Mouse (Mus musculus) retina, embryonic 14.5 days (tissue): ENCODE data around the gene Cdh15.

Experiments used
- DNase-seq: peaks from one replicate; pipeline ENCODE4 v3.0.0-alpha.2; 2015; ENCODE audit warnings: low spot score

Gene Cdh15

DNA sequence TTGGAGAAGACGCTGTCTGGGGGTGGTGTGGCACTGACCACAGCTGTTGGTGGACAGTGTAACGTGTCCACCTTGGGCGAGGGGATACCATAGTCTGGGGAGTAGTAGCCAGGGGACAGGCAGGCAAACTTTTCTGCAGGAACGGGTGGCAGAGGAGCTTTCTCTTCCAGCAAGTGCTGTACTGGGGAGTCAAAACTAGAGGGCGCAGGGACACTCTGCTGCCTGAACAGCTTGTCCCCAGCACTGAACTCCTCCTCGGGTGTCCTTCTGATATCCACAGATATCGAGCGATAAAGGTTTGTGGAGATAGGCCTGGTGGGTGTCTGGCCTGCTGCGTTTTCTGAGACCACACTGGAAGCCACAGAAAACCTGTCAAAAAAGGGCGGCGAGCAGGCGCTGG is 43.7 kb downstream of the Cdh15 start:
- no peak for DNase-seq

DNA sequence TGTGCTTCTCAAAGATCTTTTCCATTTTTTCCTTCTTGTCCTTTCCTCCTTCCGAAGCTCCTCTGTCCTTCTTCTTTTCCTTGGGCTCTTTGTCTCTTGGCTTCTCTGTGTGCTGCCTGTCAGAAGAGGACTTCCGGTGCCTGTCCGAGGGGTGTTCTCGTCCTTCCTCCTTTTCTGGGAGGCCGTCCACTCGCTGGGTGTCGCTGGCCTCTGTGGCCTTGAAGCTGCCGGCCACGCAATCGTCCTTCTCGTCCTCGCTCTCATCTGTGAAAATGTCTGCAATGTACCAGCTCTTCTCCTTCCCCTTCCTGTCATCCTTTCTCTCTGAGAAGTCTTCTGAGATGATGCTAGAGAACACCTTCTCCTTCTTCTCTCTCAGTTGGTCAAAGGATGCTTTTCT is 45.7 kb downstream of the Cdh15 start:
- DNase-seq, result no peak

DNA sequence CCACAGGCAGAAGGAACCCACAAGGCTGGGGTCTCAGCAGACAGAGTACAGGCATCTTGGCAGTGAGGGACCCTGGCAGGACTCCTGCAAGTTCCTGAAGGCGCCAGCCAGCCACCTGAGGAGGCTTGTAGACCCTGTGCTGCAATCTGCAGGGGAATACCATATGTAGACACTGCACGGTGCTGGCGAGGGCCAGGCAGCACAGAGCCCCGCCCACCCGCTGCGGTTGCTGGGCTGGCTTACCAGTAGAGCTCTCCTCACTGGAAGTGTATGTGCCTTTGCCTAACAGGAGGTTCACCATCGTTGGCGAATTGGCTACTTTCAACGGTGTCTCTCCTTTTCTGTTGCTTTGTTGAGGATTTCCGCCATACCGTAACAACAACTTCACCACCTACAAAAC is 48.6 kb downstream of the Cdh15 start:
- no peak for DNase-seq

DNA sequence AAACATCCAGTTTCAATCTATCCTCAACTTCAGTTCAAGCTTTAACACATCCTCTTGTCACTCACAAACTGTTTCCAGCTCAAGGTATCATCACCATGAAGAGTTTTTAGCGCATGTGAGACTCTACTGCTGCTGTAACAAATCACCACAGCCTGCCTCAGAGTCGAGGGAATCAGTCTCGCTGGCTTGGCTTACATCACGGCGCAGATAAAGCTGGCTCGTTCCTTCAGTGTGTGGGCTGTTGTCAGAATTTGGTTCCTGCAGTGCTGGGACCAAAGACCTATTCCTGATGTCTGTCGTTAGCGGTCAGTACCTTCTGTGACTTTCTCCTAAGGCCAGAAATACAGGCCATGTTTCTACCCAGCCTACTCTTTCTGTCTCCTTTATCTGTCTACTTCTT is 49.4 kb downstream of the Cdh15 start:
- DNase-seq, result no peak

DNA sequence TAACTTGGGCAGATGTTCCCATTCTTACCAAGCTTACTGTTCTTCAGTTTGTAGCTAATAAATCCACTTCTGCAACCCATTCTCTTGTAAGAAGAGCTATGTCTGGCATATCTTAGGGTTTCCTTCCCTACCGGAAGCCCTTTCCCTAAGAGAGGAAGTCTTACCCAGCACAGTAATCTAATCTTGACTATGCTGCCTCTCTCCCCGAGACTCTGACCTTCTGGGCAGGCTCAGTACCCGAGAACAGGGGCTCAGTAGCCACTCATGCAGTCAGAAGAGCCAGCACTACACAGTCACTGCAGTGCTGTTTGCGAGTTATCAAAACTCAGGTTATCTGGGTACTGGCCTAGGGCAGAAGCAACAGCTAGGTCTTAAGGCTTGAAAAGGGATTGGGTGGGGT is 50.3 kb downstream of the Cdh15 start:
- DNase-seq, result no peak

DNA sequence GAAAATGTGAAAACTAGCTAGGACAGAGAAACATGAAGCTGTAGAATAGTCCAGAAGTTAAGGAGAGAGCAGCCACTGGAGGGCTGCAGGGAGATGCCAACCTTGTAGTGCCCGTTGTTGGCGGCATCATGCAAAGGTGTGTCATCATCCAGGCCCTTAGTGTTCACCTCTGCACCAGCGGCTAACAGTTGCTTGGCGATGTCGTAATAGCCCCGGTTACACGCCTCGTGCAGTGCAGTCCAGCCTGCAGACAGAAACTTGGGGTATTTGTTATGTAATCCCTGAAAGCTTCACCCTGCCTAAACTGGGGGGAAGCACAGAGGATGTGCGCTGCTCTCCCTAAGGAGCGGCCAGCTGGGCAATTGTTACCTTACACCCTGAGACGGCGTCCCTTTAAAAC is 50.7 kb downstream of the Cdh15 start:
- DNase-seq, result no peak

DNA sequence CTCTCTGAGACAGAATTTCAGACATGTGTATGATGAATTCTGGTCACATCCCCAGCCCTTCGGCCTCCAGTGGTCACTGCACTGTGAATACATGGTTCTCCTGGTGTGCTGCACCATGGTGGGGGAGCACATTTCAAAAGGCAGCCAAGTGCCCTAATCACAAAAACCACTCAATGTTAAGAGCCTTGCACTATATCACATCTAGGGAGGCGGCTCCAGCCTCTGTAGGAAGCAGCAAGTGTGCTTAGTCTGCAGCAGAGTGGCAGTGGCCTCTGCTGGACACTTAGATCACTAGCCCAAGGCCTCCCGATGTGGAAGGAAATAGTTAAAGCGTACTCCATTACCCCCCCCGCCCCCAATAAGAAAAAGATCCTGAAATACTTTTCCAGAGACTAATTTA is 51.3 kb downstream of the Cdh15 start:
- no peak for DNase-seq

DNA sequence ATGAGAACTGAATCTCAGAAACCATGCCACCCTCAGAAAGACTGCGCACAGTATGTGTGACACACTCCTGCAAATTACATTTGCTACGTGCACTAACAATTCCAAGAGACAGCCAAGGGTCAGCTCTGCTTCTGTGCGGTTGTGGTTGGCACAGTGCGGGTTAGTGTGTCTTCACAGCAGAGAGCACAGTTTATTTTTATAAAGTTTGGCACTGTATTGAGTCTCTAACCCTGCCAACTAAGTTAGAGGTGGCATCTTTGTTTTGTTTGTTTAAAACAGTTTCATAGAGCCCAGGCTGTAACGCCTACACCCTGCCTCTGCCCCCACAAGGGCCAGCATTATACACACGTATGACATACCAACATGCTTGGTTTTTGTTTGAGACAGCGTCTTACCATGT is 53.7 kb downstream of the Cdh15 start:
- DNase-seq, result no peak

DNA sequence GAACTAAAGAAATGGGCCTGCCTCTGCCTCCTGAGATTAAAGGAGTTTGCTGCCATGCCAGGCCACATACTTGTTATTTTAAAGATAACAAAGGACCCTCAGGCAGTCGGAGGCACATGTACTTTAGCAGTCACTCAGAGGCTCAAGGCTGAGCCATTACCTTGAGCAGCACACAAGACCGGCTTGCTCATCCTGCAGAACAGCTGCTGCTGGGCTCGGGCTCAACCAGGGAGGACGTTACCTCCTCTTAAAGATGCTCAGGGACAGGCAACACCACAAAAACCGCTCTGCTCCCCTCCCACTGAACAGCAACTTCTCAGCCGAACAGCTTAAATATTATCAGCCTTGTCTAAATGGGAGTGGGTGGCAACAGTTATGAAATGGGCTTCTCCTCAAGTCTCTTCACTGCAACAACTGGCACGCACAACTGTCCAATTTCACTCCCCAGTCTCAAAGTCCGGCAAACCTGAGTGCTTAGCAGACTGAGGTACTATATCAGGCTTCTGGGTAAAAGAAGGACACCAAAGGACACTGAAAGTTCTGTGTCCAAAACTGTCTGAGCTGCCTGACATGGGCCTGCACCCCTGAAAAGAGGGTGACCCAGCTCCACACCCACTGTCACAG is 54.2 kb downstream of the Cdh15 start:
- no peak for DNase-seq

DNA sequence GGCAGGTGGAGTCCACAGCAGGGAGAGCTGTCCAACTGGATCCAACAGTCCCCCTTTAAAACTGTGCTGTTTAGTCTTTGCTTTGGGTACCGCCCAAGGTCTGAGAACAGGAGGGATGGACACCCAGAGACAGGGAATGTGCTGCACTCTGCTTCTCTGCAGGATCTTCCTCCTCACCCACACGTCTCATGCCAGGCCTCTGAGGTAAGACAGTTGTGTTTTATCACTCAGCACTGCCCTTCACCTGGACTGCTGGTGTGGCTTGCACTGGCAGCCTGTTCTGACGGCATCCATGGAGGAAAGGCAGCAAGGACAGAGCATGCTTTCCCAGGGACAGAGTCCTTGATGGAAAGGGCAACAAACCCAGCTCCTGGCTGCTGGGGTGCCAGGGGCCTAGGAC is 54.8 kb downstream of the Cdh15 start:
- DNase-seq, result no peak

DNA sequence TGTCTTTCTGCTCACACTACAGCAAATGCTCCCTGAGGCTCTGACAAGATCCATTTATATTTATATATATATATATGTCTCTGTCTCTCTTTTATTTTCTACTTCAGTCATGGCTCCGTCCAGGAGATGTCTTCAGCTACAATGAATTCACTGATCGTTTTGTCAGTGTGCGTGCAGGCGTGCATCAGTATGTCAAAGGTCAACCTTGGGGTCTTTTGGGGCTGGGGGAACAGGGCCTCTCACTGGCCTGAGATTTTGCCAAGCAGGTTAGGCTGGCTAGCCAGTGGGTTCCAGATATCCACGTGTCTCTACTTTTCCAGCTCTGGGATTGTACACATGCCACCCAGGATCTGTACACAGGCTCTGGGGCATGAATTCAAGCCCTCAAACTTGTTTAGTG is 55.2 kb downstream of the Cdh15 start:
- DNase-seq, result peak; percentile 32

DNA sequence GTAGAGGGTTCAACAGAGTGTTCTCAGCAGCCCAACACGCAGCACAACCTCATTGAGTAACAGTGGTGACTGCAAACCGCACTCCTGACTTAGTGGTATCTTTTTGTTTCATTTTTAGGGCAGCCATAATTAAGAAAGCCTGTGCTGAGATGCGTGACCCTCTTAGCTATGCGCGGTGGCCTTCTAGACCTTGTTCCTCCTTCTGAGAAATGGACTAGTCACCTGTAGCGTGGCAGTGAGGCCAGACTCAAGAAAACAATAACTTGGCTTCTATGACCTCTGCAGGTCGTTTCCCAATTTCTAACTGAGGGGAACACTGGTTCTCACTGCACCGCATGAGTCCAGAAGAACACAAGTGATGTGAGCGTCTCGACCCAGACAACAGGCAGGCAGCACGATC is 56.7 kb downstream of the Cdh15 start:
- DNase-seq, result no peak

DNA sequence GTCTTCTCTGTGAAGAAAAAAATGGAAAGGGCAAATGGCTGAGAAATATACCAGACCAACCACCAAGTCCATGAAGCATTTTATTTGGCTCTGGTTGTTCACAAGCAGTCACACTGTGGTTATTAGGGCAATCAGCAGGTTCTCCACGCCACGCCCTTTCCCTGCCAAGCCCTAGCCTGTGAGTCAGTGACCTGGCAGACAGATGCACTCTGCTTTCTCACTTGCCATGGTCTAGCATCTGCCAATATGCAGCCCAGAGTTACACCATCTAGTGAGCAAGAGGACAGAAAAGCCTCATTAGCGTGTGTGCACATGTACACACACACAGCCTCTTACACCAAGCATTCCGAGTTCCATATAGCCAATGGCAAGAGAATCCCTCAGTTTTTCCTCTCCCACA is 57.6 kb downstream of the Cdh15 start:
- DNase-seq, result no peak

DNA sequence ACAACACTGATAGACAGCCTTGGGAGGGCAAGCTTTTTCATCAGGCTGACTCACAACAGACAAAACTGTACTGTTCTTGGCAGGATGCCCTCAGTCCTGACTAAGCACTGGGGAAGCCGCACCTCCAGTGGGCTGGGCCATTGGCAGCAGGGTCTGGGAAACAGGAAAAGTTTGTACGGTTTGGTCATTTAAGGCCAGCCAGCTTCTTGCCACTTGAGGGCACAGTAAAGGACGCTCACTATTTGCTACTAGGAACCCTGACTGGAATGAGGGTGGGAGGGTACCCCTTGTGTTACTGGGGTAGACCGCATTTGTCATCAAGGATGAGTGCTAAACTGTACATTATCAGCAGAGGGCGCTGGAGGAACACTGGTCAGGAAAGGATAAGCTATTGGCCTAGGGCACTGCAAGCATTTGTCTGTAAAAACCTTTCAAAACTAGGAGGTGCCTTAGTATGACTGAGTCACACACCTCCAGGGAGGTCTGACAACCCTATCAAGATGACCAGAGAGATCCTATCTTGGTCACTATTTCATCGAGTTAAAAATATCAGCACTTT is 58.8 kb downstream of the Cdh15 start:
- peak; percentile 91 for DNase-seq

DNA sequence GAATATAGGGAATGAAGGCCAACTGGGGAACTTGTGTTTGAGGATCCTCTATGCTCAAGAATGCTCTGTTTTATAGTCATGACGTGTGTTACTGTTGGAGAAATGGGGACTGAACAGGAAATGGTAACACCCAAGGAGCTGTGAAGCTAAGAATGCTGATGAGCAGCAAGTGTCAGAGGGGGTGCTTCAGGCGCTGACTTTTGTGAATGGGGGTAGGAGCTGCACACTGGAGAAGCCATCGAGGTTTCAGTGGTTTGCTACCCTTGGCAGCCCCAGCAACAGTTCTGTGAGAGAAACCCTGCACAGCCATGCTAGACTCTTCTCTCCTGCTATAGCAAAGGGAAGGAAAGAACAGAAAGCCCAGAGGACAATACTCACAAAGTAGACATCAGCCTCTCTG is 64.4 kb downstream of the Cdh15 start:
- DNase-seq, result no peak

DNA sequence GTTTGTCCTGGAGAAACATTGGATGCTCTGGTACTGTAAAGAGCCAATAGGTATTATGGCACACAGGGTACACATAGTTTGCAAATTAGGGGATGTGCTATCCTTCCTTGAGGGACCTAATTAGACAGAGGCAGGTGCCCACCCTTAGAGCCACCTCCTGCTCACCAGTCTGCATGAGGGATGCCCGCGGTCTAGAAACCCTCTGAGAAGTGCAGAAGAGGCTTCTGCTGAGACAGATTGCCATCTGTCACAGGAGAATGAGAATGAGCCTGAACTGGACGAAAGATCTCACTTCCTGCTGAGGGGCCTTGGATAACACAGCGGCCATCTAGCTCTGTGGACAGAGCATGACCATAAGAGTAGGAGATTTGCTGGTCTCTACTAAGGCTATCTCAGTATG is 65.1 kb downstream of the Cdh15 start:
- no peak for DNase-seq

DNA sequence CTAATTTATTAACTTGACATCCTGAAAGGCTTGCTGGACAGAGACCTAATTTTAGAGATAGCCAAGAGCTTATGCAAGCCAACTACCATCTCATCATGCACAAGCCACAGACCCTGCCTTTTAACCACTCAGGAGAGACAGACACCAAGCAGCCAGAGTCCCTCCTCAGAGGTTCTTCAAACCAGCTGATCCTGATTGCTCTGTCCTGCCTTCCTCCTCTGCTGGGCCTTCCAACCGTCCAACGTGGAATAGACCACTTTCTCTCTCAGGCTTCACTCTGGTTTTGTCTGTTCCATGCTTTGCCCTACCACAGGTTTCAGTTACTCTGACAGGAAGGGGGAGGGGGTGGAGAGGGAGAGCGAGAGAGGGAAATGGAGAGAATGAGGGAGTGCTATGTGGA is 69.0 kb downstream of the Cdh15 start:
- no peak for DNase-seq
